Mouse (Mus musculus): ENCODE results near the gene Ddx19b.
"Not testable (repeated sequence)": the region's sequence is repeated elsewhere in the genome, so short reads cannot be mapped to it uniquely, and the experiment has no call there.

Gene Ddx19b

DNA sequence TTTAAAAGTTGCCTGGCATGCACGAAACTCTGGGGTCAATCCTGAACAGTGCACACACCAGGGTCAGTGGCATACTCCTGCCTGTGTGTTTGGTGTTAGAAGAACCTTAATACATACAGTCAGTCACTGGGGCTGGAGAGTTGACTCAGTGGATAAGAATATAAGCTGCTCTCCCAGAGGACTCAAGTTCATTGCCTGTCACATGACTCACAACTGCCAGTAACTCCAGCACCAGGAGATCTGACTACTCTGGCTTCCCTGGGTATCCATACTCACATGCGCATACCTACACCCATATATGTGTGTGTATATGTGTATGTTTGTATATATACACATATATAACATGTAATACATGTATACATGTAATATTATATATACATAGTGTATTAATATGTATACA is 68.5 kb downstream of the Ddx19b start:
- DNase-seq (ENCODE audit: low spot score), result no peak

- no peak for DNase-seq (ENCODE audit: low spot score)
Observed at GRCm38 (mm10) chr8:110959906-110960305, 71.6 kb downstream of the Ddx19b start.

DNA sequence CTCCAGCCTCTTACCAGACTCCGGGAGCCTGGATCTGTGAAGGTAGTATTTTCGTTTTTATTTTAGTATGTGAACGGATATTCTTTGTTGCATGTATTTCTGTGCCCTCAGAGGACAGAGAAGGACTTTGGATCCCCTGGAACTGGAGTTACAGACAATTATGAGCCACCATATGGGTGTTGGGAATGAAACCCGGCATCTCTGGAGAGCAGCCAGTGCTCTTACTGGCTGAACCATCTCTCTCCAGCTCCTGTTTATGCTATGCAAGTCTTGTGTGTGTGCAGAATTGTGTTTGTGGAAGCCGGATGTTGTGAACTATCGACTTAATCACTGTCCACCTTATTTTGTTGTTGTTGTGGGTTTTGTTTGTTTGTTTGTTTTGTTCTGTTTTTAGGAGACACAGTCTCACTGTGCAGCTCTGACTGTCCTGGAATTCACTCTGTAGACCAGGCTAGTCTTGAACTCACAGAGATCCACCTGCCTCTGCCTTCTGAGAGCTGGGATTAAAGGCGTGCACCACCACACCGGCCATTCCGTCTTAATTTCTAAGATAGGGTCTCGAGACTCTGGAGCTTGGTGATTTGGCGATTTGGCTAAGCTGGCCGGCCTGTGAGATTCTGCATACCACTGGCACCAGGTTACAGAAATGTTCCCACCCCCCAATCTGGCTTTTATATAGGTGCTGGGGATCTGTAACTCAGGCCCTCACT is 72.3 kb downstream of the Ddx19b start:
- no peak for DNase-seq (ENCODE audit: low spot score)

- not testable (repeated sequence) for DNase-seq (ENCODE audit: low spot score)
Observed at GRCm38 (mm10) chr8:110958553-110958952, 73.0 kb downstream of the Ddx19b start.

GRCm38 (mm10) chr8:110958135-110958534 is 73.4 kb downstream of the Ddx19b start:
- DNase-seq (ENCODE audit: low spot score), result no peak

DNA sequence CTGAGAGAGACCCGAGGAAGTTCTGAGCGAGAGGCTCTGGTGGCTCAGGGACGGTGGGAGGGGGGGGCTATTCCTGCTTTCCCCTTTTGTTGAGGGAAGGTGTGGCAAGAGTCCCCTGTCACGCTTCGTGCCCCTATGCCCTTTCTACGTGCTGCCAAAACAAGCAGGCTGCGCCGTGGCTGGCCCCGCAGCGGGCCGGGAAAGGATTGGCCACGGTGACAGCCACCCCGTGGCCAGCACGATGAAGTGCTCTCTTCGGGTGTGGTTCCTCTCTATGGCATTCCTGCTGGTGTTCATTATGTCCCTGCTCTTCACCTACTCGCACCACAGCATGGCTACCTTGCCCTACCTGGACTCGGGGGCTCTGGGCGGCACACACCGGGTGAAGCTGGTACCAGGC is 74.1 kb downstream of the Ddx19b start:
- DNase-seq (ENCODE audit: low spot score), result no peak

- DNase-seq (ENCODE audit: low spot score), result no peak
Observed at GRCm38 (mm10) chr8:110956619-110957450, 74.7 kb downstream of the Ddx19b start.

GRCm38 (mm10) chr8:110954776-110955175 is 76.8 kb downstream of the Ddx19b start:
- DNase-seq (ENCODE audit: low spot score), result no peak
